Mouse (Mus musculus) heart, postnatal 0 days (tissue): Measurements from ENCODE around the gene Rybp. TPM values are rescaled to one million over a fixed set of nuclear protein-coding genes. Genes with fewer than 3 reads are reported as not detected.

Experiments
- ATAC-seq: fragments of 200-750 bp; cut with Nextera tagmentation; 2 replicates; pipeline ENCODE4 v1.8.0; 2017; ENCODE audit warnings: low read depth, moderate number of reproducible peaks, moderate library complexity; ENCODE audit not compliant: insufficient read depth
- DNase-seq: peaks from one replicate; pipeline ENCODE4 v3.0.0-alpha.2; 2016; ENCODE audit warnings: low spot score
- H3K27ac ChIP-seq: fragments of 300-500 bp; sonication (generic); 2 replicates; pipeline ENCODE4 v1.5.1; 2014; ENCODE audit warnings: low read depth, mild to moderate bottlenecking
- H3K27me3 ChIP-seq: fragments of 300-500 bp; sonication (generic); 2 replicates; pipeline ENCODE4 v1.6.1; 2014; ENCODE audit warnings: low read length, mixed read lengths; ENCODE audit not compliant: control insufficient read depth, insufficient read depth
- H3K36me3 ChIP-seq: fragments of 300-500 bp; sonication (generic); replicated peaks from 2 replicates; pipeline ENCODE4 v1.6.1; 2014; ENCODE audit warnings: low read length, mixed read lengths; ENCODE audit not compliant: control insufficient read depth, insufficient read depth
- H3K4me1 ChIP-seq: fragments of 300-500 bp; sonication (generic); 2 replicates; pipeline ENCODE4 v1.6.1; 2014; ENCODE audit warnings: antibody characterized with exemption; ENCODE audit not compliant: control insufficient read depth, insufficient read depth
- H3K4me2 ChIP-seq: fragments of 300-500 bp; sonication (generic); 2 replicates; pipeline ENCODE4 v1.6.1; 2014; ENCODE audit warnings: low read depth, mild to moderate bottlenecking, low read length, moderate library complexity
- H3K4me3 ChIP-seq: fragments of 300-500 bp; sonication (generic); 2 replicates; pipeline ENCODE4 v1.5.1; 2014; ENCODE audit warnings: low read depth, low read length
- H3K9ac ChIP-seq: fragments of 300-500 bp; sonication (generic); replicated peaks from 2 replicates; pipeline ENCODE4 v1.6.1; 2014; ENCODE audit warnings: low read depth, low read length, mixed read lengths
- H3K9me3 ChIP-seq: fragments of 300-500 bp; sonication (generic); replicated peaks from 2 replicates; pipeline ENCODE4 v1.6.1; 2016; ENCODE audit warnings: low read length; ENCODE audit not compliant: control insufficient read depth
- CTCF ChIP-seq: IDR thresholded peaks from 2 replicates; pipeline ENCODE4 v1.5.1; 2016; ENCODE audit warnings: antibody characterized with exemption, control low read depth, low read depth
- EP300 ChIP-seq: IDR thresholded peaks from 2 replicates; pipeline ENCODE4 v1.6.1; 2016; ENCODE audit warnings: antibody characterized with exemption, low read depth
- WGBS: fragments of 180-500 bp; shearing (Covaris S2); extraction: QIAGEN DNeasy Blood & Tissue Kit; methylation state at CpG from one replicate; pipeline ENCODE4 v1.1.7; 2014; 5-methylcytosine and 5-hydroxymethylcytosine counted together
- polyA plus RNA-seq: library from polyadenylated mRNA; unstranded; fragments of >200 nt; fragmentation: Nextera tagmentation; extraction: Ambion mirVana; gene quantifications from 2 replicates; pipeline ENCODE4 v1.2.1, GENCODE M21; 2015
- total RNA-seq: library from RNA; depleted of rRNA; stranded (reverse); fragments of >200 nt; gene quantifications from 2 replicates; pipeline ENCODE4 v1.2.3, GENCODE M21; 2014; ENCODE audit warnings: low replicate concordance

Rybp gene
- total and polyA plus RNA-seq, 2 experiments from 2014 or later: 5.2 to 8.6 TPM

DNA sequence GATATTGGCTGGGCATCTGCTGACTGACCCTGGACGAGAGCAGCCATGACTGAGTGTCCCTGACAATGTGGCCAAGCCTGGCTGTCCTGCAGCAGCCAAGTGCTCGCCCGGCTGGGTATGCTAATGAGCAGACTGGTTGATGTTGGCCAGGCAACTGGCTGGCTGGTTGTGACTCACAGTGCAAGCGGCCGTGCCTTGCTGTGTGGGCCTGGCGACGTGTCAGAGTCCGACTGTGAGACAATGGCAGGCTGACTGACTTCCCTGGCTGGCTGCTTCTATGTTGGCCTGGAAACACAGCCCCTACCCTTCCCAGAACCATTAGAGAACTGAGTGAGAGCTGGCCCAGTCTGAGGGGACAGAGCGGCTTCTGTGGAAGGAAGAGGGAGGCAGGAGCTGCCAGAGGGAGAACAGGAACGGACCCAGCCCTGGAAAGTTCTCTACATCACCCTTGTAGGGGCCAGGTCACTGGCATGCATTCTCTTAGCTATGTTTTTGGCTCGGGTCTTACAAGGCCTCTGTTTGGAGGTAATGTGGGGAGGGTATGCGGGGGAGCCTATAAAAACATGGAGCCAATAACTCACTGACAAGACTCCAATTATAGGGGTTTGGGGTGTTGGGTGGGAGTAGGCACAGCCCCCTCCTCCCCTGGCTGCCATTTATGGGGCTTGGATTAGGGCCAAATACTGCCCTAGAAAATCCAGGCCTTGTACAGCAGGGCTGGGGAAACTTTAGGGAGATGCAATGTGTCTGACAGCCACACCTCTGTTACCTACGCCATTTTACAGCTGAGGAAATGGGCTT, 68.5 kb downstream of the Rybp start:
- no peak for TF ChIP-seq CTCF
- peak overlapping the region; percentile 37 for H3K27ac ChIP-seq
- H3K4me3 ChIP-seq: no peak overlapping the region
- H3K4me2 ChIP-seq: no peak overlapping the region
- H3K9me3 ChIP-seq: no peaks in the 10 kb centered on the region
- WGBS: 46% methylated on average over 13 of the region's 13 CpGs
- no peaks in the 10 kb centered on the region for H3K27me3 ChIP-seq
- peaks cover 39% of the 10 kb centered on the region for H3K4me1 ChIP-seq
- no peaks in the 10 kb centered on the region for H3K36me3 ChIP-seq
- peak; percentile 68 for ATAC-seq
- no peak overlapping the region for H3K9ac ChIP-seq
- DNase-seq: peak; percentile 77

DNA sequence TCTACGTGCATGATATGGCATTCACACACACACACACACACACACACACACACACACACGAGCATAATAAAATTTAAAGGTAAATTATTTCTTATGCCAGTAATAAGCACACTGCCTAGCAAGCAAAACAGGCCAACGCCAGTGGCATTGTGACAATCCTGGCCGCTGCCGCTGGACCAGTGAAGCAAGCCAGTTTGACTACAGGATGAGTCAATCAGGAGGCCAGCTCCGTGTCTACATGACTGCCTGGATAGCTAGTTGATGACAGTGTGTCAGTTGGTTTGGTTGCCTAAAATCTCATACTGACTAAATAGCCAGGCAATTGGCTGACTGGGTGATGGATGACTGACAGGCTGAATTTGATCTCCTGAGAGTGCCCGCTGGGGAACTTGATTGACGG, 69.8 kb downstream of the Rybp start:
- no peak overlapping the region for H3K4me3 ChIP-seq
- WGBS: 90% methylated on average over 8 of the region's 8 CpGs
- no peaks in the 10 kb centered on the region for H3K36me3 ChIP-seq
- no peaks in the 10 kb centered on the region for H3K27me3 ChIP-seq
- no peak overlapping the region for H3K4me2 ChIP-seq
- H3K4me1 ChIP-seq: peaks cover 49% of the 10 kb centered on the region
- no peak for TF ChIP-seq EP300
- no peak for TF ChIP-seq CTCF
- H3K27ac ChIP-seq: no peak overlapping the region
- DNase-seq (no peak), ATAC-seq (no peak)
- H3K9ac ChIP-seq: no peak overlapping the region
- H3K9me3 ChIP-seq: no peaks in the 10 kb centered on the region

- Histone ChIP-seq H3K36me3 (no peaks in the 10 kb centered on the region), H3K27ac (no peak overlapping the region), H3K4me2 (no peak overlapping the region), H3K9me3 (no peaks in the 10 kb centered on the region), H3K27me3 (no peaks in the 10 kb centered on the region), H3K9ac (no peak overlapping the region), H3K4me1 (peaks cover 48% of the 10 kb centered on the region), H3K4me3 (no peak overlapping the region)
- no peak for TF ChIP-seq CTCF
- TF ChIP-seq EP300: no peak
- 50% methylated on average over 5 of the region's 5 CpGs for WGBS
- DNase-seq (no peak), ATAC-seq (no peak)
Observed at GRCm38 (mm10) chr6:100216945-100217344, 70.3 kb downstream of the Rybp start.

- H3K4me2 ChIP-seq: no peak overlapping the region
- ATAC-seq (no peak), DNase-seq (no peak)
- 61% methylated on average over 6 of the region's 6 CpGs for WGBS
- no peaks in the 10 kb centered on the region for H3K27me3 ChIP-seq
- TF ChIP-seq CTCF (no peak), EP300 (no peak)
- H3K9ac ChIP-seq: no peak overlapping the region
- no peak overlapping the region for H3K4me3 ChIP-seq
- no peaks in the 10 kb centered on the region for H3K36me3 ChIP-seq
- peaks cover 40% of the 10 kb centered on the region for H3K4me1 ChIP-seq
- H3K27ac ChIP-seq: no peak overlapping the region
- no peaks in the 10 kb centered on the region for H3K9me3 ChIP-seq
Observed at GRCm38 (mm10) chr6:100215809-100216208, 71.5 kb downstream of the Rybp start.

DNA sequence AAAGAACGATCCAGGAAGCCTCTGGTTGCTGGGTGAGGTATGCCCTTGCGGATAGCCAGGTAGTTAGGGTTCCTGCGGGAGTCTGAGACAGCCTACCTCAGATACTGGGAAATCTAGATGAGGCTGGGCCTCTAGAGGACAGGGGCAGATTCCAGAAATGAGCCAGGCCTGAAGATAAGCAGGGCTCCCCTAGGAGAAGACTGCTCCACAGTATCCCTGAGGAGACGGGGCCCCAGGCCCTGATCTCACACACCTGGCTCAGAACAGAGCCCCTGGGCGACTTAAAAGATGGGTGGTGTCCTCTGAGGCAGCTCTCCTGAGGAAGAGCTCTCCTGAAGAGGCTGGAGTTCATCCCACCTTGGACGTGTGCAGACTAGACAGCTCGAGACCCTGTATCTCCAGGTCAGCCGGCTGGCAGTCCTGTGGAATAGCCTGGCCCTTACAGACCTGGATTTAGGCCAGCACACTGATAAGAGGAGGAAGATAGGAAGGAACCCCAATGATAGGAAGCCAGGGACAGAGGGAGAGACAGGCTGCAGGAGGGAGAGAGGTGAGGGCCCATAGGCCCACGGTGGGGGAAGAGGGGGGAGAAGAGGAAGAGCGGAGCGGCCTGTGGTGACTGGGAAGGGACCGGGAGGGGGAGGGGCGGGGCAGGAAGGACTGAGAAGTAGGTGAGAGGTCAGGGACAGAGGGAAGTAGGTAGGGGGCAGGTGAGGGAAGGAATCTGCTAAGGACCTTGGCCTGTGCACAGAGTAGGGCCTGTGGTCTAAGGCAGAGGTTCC, 73.0 kb downstream of the Rybp start:
- no peak overlapping the region for H3K4me2 ChIP-seq
- H3K4me3 ChIP-seq: no peak overlapping the region
- TF ChIP-seq CTCF: no peak
- no peak for TF ChIP-seq EP300
- 34% methylated on average over 13 of the region's 13 CpGs for WGBS
- H3K9ac ChIP-seq: no peak overlapping the region
- H3K27ac ChIP-seq: no peak overlapping the region; the same call in 1 of the 2 replicates
- H3K4me1 ChIP-seq: peaks cover 40% of the 10 kb centered on the region
- H3K9me3 ChIP-seq: no peaks in the 10 kb centered on the region
- H3K36me3 ChIP-seq: no peaks in the 10 kb centered on the region
- ATAC-seq (peak; percentile 31), DNase-seq (peak; percentile 43)
- no peaks in the 10 kb centered on the region for H3K27me3 ChIP-seq
